Mouse (Mus musculus) ES-E14 (cell line): Measurements from ENCODE around the gene Smarcad1. TPM values are rescaled to one million over a fixed set of nuclear protein-coding genes. Genes with fewer than 3 reads are reported as not detected.
"Not testable (repeated sequence)": the region's sequence is repeated elsewhere in the genome, so short reads cannot be mapped to it uniquely, and the experiment has no call there.

Experiments
- DNase-seq: peaks from one replicate; pipeline ENCODE4 v3.0.0-alpha.2; 2013; ENCODE audit warnings: low read depth, low spot score
- H3K27ac ChIP-seq: 2 replicates; pipeline ENCODE4 v1.5.1; 2012; ENCODE audit warnings: low read depth, mild to moderate bottlenecking, low read length, moderate library complexity, mixed read lengths; ENCODE audit not compliant: poor library complexity, insufficient read depth, severe bottlenecking
- H3K36me3 ChIP-seq: 2 replicates; pipeline ENCODE4 v1.6.1; 2012; ENCODE audit warnings: mild to moderate bottlenecking, low read length, moderate library complexity, mixed read lengths; ENCODE audit not compliant: control insufficient read depth, poor library complexity, insufficient read depth, severe bottlenecking
- H3K4me1 ChIP-seq, 2 experiments: fragments of 150-350 bp in 1 of 2; sonication (generic) in 1 of 2; 2 replicates each; pipeline ENCODE4 v1.6.1; 2012; ENCODE audit warnings: low read length in 2 of 2, mild to moderate bottlenecking in 1 of 2, mixed read lengths in 1 of 2; ENCODE audit not compliant: control insufficient read depth in 2 of 2, insufficient read depth in 2 of 2, poor library complexity in 1 of 2
- H3K4me3 ChIP-seq, 2 experiments: fragments of 150-350 bp in 1 of 2; sonication (generic) in 1 of 2; 2 replicates each; pipeline ENCODE4 v1.5.1; 2012; ENCODE audit warnings: low read length in 2 of 2, low read depth in 1 of 2, mild to moderate bottlenecking in 1 of 2, mixed read lengths in 1 of 2; ENCODE audit not compliant: insufficient read depth in 1 of 2, poor library complexity in 1 of 2, severe bottlenecking in 1 of 2
- H3K9ac ChIP-seq: 2 replicates; pipeline ENCODE4 v1.6.1; 2012; ENCODE audit warnings: low read depth, mild to moderate bottlenecking, low read length, mixed read lengths; ENCODE audit not compliant: poor library complexity, insufficient read depth, severe bottlenecking
- H3K9me3 ChIP-seq: fragments of 150-350 bp; sonication (generic); 2 replicates; pipeline ENCODE4 v1.6.1; 2012; ENCODE audit warnings: low read depth, mild to moderate bottlenecking, low read length; ENCODE audit not compliant: control insufficient read depth, insufficient read depth
- CHD2 ChIP-seq: IDR thresholded peaks from 2 replicates; pipeline ENCODE4 v1.6.1; 2014; ENCODE audit warnings: mild to moderate bottlenecking, low read depth, low read length, inconsistent platforms
- HCFC1 ChIP-seq: IDR thresholded peaks from 2 replicates; pipeline ENCODE4 v1.6.1; 2012; ENCODE audit warnings: low read length, inconsistent platforms, borderline replicate concordance; ENCODE audit not compliant: insufficient read depth
- MAFK ChIP-seq: IDR thresholded peaks from 2 replicates; pipeline ENCODE4 v1.6.1; 2014; ENCODE audit warnings: mild to moderate bottlenecking, low read depth, low read length, inconsistent platforms; ENCODE audit not compliant: insufficient read depth
- ZC3H11A ChIP-seq: IDR thresholded peaks from 2 replicates; pipeline ENCODE4 v1.6.1; 2012; ENCODE audit warnings: low read depth, mild to moderate bottlenecking, inconsistent platforms, low read length, borderline replicate concordance
- ZNF384 ChIP-seq: IDR thresholded peaks from 2 replicates; pipeline ENCODE4 v1.6.1; 2012; ENCODE audit warnings: low read depth, low read length, inconsistent platforms
- in situ Hi-C, 2 experiments: fragments of 600-800 bp; cut with MboI; formaldehyde crosslinking; loops; one replicate each; pipeline ENCODE4 v1.15.1; 2025; ENCODE audit warnings: low sequenced_read_pairs in 2 of 2, inconsistent platforms in 1 of 2; ENCODE audit not compliant: unreplicated experiment in 2 of 2
- total RNA-seq: library from RNA; depleted of rRNA; stranded (reverse); fragments of 300-350 nt; gene quantifications from 2 replicates; pipeline ENCODE4 v1.2.3, GENCODE M21; 2012

The Smarcad1 gene
- total RNA-seq, 1 experiment = 158 TPM

DNA sequence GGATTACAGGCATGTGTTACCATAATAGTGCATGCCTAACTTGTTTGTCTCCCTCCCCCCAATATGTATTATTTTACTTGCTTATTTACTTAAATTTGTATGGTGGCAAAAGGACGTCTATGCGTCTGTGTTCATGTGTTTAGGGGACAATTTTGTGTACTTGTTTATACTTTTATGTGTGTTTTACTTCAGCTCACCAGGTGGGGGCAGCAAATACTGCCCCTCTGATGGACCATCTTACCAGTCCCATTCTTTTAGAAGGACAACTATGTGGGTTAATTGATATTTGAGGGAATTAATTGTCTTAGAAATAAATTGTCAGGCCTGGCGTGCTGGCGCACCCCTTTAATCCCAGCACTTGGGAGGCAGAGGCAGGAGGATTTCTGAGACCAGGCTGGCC lies 6.7 kb downstream of the Smarcad1 start:
- Histone ChIP-seq H3K9ac (no peak overlapping the region), H3K27ac (peak overlapping the region; percentile 1; the same call in 1 of the 2 replicates), H3K36me3 (peaks cover 35% of the 10 kb centered on the region), H3K4me1 (peaks cover 1 to 2% of the 10 kb centered on the region in 2 experiments; a peak in 2 of 4 replicates), H3K4me3 (no peak overlapping the region), H3K9me3 (no peaks in the 10 kb centered on the region)
- no peak for DNase-seq
- in situ Hi-C loops = no loop called here
- TF ChIP-seq CHD2 = no peak
- no peak for TF ChIP-seq ZNF384
- no peak for TF ChIP-seq HCFC1
- no peak for TF ChIP-seq ZC3H11A
- TF ChIP-seq MAFK = no peak

DNA sequence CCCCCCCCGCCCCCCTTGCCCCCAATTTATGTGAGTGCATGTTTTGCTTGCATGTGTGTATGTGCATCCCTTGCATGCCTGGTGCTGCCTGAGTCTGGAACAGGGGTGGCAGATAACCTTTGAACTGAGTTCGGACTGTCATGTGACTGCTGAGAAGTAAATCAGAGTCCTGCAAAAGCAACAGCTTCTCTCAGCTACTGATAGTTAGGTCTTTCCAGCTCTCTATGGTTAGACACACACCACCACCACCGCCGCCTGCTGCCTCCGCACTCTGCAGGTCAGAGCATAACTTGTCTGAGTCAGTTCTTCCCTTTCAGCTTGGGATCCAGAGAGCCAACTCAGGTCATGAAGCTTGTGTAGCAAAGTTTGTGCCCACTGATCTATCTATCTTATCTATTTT lies 14.2 kb downstream of the Smarcad1 start:
- in situ Hi-C loops = no loop called here
- peak overlapping the region; percentile 55 for H3K27ac ChIP-seq

DNA sequence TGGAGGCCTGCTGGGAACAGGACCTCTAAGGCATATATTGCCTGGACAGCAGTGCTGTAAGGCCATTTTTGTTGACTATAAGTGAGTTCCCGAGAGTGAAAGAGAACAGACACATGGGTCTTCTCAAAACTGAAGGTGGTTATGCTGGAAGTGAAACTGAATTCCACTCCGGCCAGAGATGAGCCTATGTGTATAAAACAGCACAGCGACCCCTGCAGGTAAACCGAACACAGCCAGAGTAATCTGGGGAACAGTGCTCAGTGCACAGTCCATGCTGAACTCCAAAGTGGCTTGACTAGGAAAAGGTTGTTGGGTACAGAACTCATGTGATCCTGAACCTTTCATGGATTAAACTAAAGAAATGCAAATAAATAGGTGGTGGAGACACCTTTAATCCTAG lies 14.8 kb downstream of the Smarcad1 start:
- peak; percentile 80 for DNase-seq
- H3K27ac ChIP-seq = not testable (repeated sequence)

More for the DNA sequence above, 14.2 kb downstream of the Smarcad1 start:
- TF ChIP-seq CHD2 (no peak), ZC3H11A (no peak), ZNF384 (no peak), MAFK (no peak), HCFC1 (no peak)
- H3K9me3 ChIP-seq = no peaks in the 10 kb centered on the region
- H3K36me3 ChIP-seq = peaks cover 25% of the 10 kb centered on the region
- DNase-seq = no peak
- H3K4me3 ChIP-seq = no peak overlapping the region
- peaks cover 9 to 27% of the 10 kb centered on the region in 2 experiments for H3K4me1 ChIP-seq
- no peak overlapping the region; the same call in 1 of the 2 replicates for H3K9ac ChIP-seq

DNA sequence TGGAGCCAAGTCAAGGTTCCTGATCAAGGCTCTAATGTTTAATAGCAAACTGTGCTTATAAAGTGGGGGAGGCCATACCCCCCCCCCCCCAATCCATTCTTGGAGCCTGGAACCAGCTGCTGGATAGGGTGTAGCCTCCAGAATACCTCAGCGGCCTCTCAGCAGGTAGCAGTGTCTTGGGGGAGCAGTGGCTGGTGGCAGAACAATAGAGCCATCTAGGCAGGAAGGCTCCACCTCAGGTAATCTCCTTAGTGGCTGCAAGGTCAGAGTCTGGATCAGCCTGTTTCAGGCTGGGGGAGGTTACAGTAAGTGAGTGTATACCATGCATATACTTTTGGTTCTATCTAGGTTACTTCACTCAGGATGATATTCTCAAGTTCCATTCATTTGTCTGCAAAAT lies 18.7 kb downstream of the Smarcad1 start:
- H3K36me3 ChIP-seq = peaks cover 23% of the 10 kb centered on the region
- no peaks in the 10 kb centered on the region for H3K9me3 ChIP-seq
- peak overlapping the region; percentile 10 to 14; a peak in 2 of 4 replicates for H3K4me3 ChIP-seq
- peak; percentile 69 for DNase-seq
- in situ Hi-C loops = no loop called here
- H3K9ac ChIP-seq = peak overlapping the region; percentile 62; the same call in 1 of the 2 replicates
- TF ChIP-seq CHD2 = peak; percentile 68
- no peak for TF ChIP-seq HCFC1
- H3K4me1 ChIP-seq = peaks cover 11 to 38% of the 10 kb centered on the region in 2 experiments
- peak overlapping the region; percentile 94 for H3K27ac ChIP-seq

More for the DNA sequence above, 14.8 kb downstream of the Smarcad1 start:
- H3K9ac ChIP-seq, in situ Hi-C loops, H3K4me3 ChIP-seq, H3K9me3 ChIP-seq: not testable (repeated sequence)
- Histone ChIP-seq H3K4me1 (peaks cover 9 to 29% of the 10 kb centered on the region in 2 experiments), H3K36me3 (peaks cover 25% of the 10 kb centered on the region)

DNA sequence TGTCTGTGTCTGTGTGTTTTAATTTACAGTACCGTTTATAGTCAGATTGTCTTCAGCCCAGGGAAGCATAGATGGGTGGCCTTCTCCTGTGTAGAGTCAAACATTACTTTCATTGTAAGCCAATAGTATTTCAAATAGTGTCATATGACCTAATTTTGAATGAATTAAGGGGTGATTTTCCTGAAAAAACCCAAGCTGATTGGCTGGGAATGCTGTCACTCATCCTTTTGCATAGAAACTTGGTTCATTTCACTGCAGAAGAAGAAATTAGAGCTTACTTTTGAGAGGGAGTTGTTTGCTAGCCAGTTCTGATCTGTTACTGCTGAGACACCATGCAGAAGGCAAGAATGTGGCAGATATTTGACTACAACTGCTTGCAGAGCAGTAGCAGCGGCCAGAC lies 32.8 kb downstream of the Smarcad1 start:
- TF ChIP-seq ZC3H11A (no peak), MAFK (no peak), CHD2 (no peak), HCFC1 (no peak), ZNF384 (no peak)
- Histone ChIP-seq H3K36me3 (peaks cover 21% of the 10 kb centered on the region), H3K9ac (no peak overlapping the region), H3K27ac (no peak overlapping the region), H3K9me3 (no peaks in the 10 kb centered on the region), H3K4me1 (no peaks in the 10 kb centered on the region), H3K4me3 (no peak overlapping the region)
- in situ Hi-C loops = no loop called here
- DNase-seq = no peak
